Mouse (Mus musculus) intestine, postnatal 0 days (tissue): ENCODE results near the gene Msh3. TPM values are rescaled to one million over a fixed set of nuclear protein-coding genes. Genes with fewer than 3 reads are reported as not detected.
"Not testable (repeated sequence)": the region's sequence is repeated elsewhere in the genome, so short reads cannot be mapped to it uniquely, and the experiment has no call there.

Experiments
- ATAC-seq: fragments of 200-750 bp; cut with Nextera tagmentation; 2 replicates; pipeline ENCODE4 v1.8.0; 2017; ENCODE audit warnings: mild to moderate bottlenecking, moderate TSS enrichment, moderate library complexity
- H3K27ac ChIP-seq: fragments of 300-500 bp; sonication (generic); 2 replicates; pipeline ENCODE4 v1.5.1; 2014; ENCODE audit warnings: mild to moderate bottlenecking, low read depth, low read length, moderate library complexity
- H3K27me3 ChIP-seq: fragments of 300-500 bp; sonication (generic); replicated peaks from 2 replicates; pipeline ENCODE4 v1.6.1; 2014; ENCODE audit warnings: low read length, mixed read lengths; ENCODE audit not compliant: control insufficient read depth, insufficient read depth
- H3K36me3 ChIP-seq: fragments of 300-500 bp; sonication (generic); 2 replicates; pipeline ENCODE4 v1.6.1; 2014; ENCODE audit warnings: mild to moderate bottlenecking, moderate library complexity; ENCODE audit not compliant: control insufficient read depth, insufficient read depth
- H3K4me1 ChIP-seq: fragments of 300-500 bp; sonication (generic); replicated peaks from 2 replicates; pipeline ENCODE4 v1.6.1; 2014; ENCODE audit warnings: antibody characterized with exemption, low read length, mixed read lengths; ENCODE audit not compliant: control insufficient read depth, insufficient read depth
- H3K4me2 ChIP-seq: fragments of 300-500 bp; sonication (generic); replicated peaks from 2 replicates; pipeline ENCODE4 v1.6.1; 2014; ENCODE audit warnings: low read depth, mild to moderate bottlenecking, moderate library complexity
- H3K4me3 ChIP-seq: fragments of 300-500 bp; sonication (generic); 2 replicates; pipeline ENCODE4 v1.5.1; 2014; ENCODE audit warnings: low read depth, low read length
- H3K9ac ChIP-seq: fragments of 300-500 bp; sonication (generic); 2 replicates; pipeline ENCODE4 v1.6.1; 2014; ENCODE audit warnings: mild to moderate bottlenecking, low read depth, low read length
- H3K9me3 ChIP-seq: fragments of 300-500 bp; sonication (generic); 2 replicates; pipeline ENCODE4 v1.6.1; 2016; ENCODE audit warnings: mixed run types; ENCODE audit not compliant: control insufficient read depth
- CTCF ChIP-seq: sonication (generic); IDR thresholded peaks from 2 replicates; pipeline ENCODE4 v1.5.1; 2016; ENCODE audit warnings: low read depth, mild to moderate bottlenecking, control low read depth, antibody characterized with exemption, moderate library complexity
- WGBS: fragments of 180-500 bp; shearing (Covaris S2); extraction: QIAGEN DNeasy Blood & Tissue Kit; methylation state at CpG from one replicate; pipeline ENCODE4 v1.1.7; 2014; 5-methylcytosine and 5-hydroxymethylcytosine counted together
- polyA plus RNA-seq: library from polyadenylated mRNA; unstranded; fragments of >200 nt; fragmentation: Nextera tagmentation; extraction: Ambion mirVana; gene quantifications from 2 replicates; pipeline ENCODE4 v1.2.1, GENCODE M21; 2015

The Msh3 gene
- polyA plus RNA-seq, 1 experiment from 2014 or later = 8.0 TPM

DNA sequence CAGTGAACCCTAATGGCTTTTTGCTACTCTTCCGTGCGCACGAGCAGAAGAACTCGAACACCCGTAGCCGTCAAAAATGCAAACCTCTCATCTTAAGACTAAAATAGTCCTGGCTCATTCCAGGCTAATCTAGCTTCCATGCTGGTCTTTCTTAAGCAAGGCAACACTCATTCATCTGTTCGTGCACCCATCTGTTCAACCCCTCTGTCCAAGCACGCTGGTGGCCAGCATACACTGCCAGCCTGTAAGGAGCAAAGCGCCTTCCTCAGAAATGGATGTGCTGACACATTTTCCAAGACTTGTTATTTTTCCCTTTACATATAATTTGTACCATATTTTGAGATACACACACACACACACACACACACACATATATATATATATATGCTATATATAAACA is 137.6 kb downstream of the Msh3 start:
- H3K4me1 ChIP-seq = no peaks in the 10 kb centered on the region
- H3K9me3 ChIP-seq = no peaks in the 10 kb centered on the region
- H3K27me3 ChIP-seq = no peaks in the 10 kb centered on the region
- H3K27ac ChIP-seq = no peak overlapping the region
- no peak overlapping the region for H3K9ac ChIP-seq
- no peak overlapping the region for H3K4me3 ChIP-seq
- TF ChIP-seq CTCF = no peak
- 96% methylated on average over 9 of the region's 9 CpGs for WGBS
- H3K4me2 ChIP-seq = no peak overlapping the region
- no peak for ATAC-seq
- peaks cover 16% of the 10 kb centered on the region; the same call in 1 of the 2 replicates for H3K36me3 ChIP-seq

- H3K9me3 ChIP-seq = no peaks in the 10 kb centered on the region
- H3K4me3 ChIP-seq = no peak overlapping the region
- H3K27me3 ChIP-seq = no peaks in the 10 kb centered on the region
- no peak for TF ChIP-seq CTCF
- ATAC-seq = no peak
- no peak overlapping the region for H3K4me2 ChIP-seq
- H3K9ac ChIP-seq = no peak overlapping the region
- 85% methylated on average over 2 of the region's 2 CpGs for WGBS
- no peaks in the 10 kb centered on the region for H3K36me3 ChIP-seq
- no peaks in the 10 kb centered on the region for H3K4me1 ChIP-seq
- H3K27ac ChIP-seq = no peak overlapping the region
These were observed 157.9 kb downstream of the Msh3 start for GRCm38 (mm10) chr13:92196860-92197259.

DNA sequence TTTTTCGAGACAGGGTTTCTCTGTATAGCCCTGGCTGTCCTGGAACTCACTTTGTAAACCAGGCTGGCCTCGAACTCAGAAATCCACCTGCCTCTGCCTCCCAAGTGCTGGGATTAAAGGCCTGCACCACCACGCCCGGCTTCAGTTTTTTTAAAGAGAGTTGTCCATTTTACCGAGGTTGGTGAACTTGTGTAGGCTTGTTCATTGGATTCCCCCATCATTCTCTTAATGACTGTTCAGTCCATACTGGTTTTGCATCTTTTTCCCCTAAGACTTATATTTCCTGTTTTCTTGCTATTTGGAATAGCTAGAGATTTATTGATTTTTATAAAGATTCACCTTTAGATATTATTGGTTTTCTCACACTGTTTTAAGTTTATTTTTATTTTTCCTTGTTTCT is 161.0 kb downstream of the Msh3 start:
- 91% methylated on average over 5 of the region's 5 CpGs for WGBS
- not testable (repeated sequence) for H3K9ac ChIP-seq, H3K27me3 ChIP-seq, H3K4me1 ChIP-seq, H3K4me2 ChIP-seq, H3K36me3 ChIP-seq, H3K4me3 ChIP-seq, ATAC-seq, H3K9me3 ChIP-seq, H3K27ac ChIP-seq

- not testable (repeated sequence) for H3K36me3 ChIP-seq, H3K4me1 ChIP-seq, H3K4me3 ChIP-seq, H3K4me2 ChIP-seq, H3K27ac ChIP-seq, H3K27me3 ChIP-seq, H3K9me3 ChIP-seq, H3K9ac ChIP-seq, ATAC-seq
- WGBS = 85% methylated on average over 8 of the region's 8 CpGs
These were observed 182.1 kb downstream of the Msh3 start for GRCm38 (mm10) chr13:92172686-92173085.

Other genes starting within 250 kb of the Msh3 start
- gene Rasgrf2, start 223.3 kb downstream of the Msh3 start, polyA plus RNA-seq = 2.8 and 2.9 TPM in 2 replicates
- 0.34 and 0.73 TPM in 2 replicates for gene Gm20379, start 49.0 kb downstream of the Msh3 start, polyA plus RNA-seq
- 10.2 and 11.0 TPM in 2 replicates for gene Dhfr, start 277 bp downstream of the Msh3 start, polyA plus RNA-seq
- 0.08 and 0.09 TPM in 2 replicates for gene Ankrd34b, start 70.9 kb upstream of the Msh3 start, polyA plus RNA-seq
- gene Fam151b, start 129.0 kb upstream of the Msh3 start, polyA plus RNA-seq = 0.29 and 0.46 TPM in 2 replicates
- 3.5 TPM in 2 replicates for gene Zfyve16, start 175.9 kb upstream of the Msh3 start, polyA plus RNA-seq
- not detected in 2 replicates for gene Spz1, start 221.2 kb upstream of the Msh3 start, polyA plus RNA-seq